Mouse (Mus musculus): ENCODE measurements at regions not wholly inside any gene's neighbourhood (a gene's known extent, or its start where the extent isn't known, plus 50 kb on each side); places are given as distances from the start of the nearest gene placed in this dataset.
A peak's percentile ranks its signal among the peaks of the same experiment; 100 is the strongest.

DNA sequence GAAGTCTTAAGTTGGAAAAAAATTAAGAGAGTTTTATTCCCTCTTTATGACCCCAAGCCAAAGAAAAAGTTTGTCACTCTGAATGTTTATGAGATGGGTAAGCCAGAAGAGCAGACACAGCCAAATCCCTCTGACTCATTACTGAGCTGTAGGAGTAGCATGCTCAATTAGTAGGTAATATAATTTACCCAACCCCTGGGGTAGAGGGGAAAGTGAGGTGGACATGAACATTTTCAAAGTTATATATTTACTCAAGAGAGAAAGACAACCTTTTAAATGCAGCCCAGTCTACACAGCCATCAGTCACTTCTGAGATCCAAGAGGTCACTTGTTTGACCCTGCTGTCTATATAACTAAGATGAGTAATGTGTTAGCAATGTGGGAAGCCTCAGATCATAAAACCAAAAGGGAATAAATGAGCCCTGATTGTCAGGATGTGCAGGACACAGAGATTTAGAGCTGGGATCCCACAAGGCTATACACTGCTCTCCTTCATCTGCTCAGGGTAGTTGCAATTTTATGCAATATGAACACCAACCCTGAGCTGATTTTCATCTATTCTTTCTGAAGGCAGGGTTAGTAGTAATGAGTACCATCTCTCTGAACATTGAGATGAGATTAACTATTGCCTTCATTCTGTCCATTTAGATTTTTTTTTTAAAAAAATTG, 114.7 kb upstream of the Ndp start:
- no peak for DNase-seq (ENCODE audit: low read depth, low spot score)

- DNase-seq (ENCODE audit: low read depth, low spot score): no peak
These were observed 106.2 kb upstream of the Ndp start for GRCm38 (mm10) chrX:17017823-17018222.

- DNase-seq (ENCODE audit: low read depth, low spot score): no peak
These were observed 97.6 kb upstream of the Ndp start for GRCm38 (mm10) chrX:17009188-17009587.

GRCm38 (mm10) chrX:16998578-16998977, 87.0 kb upstream of the Ndp start:
- DNase-seq (ENCODE audit: low read depth, low spot score): peak; percentile 3
